Mouse (Mus musculus): ENCODE measurements around the gene Map4k4. TPM values are rescaled to one million over a fixed set of nuclear protein-coding genes. Genes with fewer than 3 reads are reported as not detected.
A peak's percentile ranks its signal among the peaks of the same experiment; 100 is the strongest.

Gene Map4k4
- polyA plus RNA-seq, 1 experiment from 2014 or later: 21.2 TPM

GRCm38 (mm10) chr1:39949790-39950462 is 49.2 kb downstream of the Map4k4 start:
- no peak overlapping the region for H3K27ac ChIP-seq (ENCODE audit: low read length)
- no peaks in the 10 kb centered on the region for H3K27me3 ChIP-seq (replicated peaks; ENCODE audit: insufficient read depth, low read length)
- H3K36me3 ChIP-seq (ENCODE audit: insufficient read depth, low read length): no peaks in the 10 kb centered on the region
- no peak overlapping the region for H3K4me3 ChIP-seq (ENCODE audit: low read depth, low read length)
- peak; percentile 79 for ATAC-seq
- peaks cover 19% of the 10 kb centered on the region; the same call in 1 of the 2 replicates for H3K4me1 ChIP-seq (ENCODE audit: insufficient read depth, low read depth, low read length)
- no peak overlapping the region for H3K9ac ChIP-seq (replicated peaks; ENCODE audit: low read depth)
- 37% methylated on average over 10 of the region's 10 CpGs for WGBS
- H3K4me2 ChIP-seq (replicated peaks; ENCODE audit: low read depth, low read length): no peak overlapping the region
- H3K9me3 ChIP-seq (ENCODE audit: low read length): no peaks in the 10 kb centered on the region
- DNase-seq (ENCODE audit: low spot score): peak; percentile 45
- TF ChIP-seq CTCF (IDR thresholded peaks at IDR 0.05) (peak; percentile 33; the same call in 1 of the 2 replicates), EP300 (IDR thresholded peaks at IDR 0.05) (no peak)

- no peak overlapping the region for H3K4me3 ChIP-seq (ENCODE audit: low read depth, low read length)
- H3K36me3 ChIP-seq (ENCODE audit: insufficient read depth, low read length): no peaks in the 10 kb centered on the region
- H3K9ac ChIP-seq (replicated peaks; ENCODE audit: low read depth): no peak overlapping the region
- H3K27ac ChIP-seq (ENCODE audit: low read length): no peak overlapping the region
- H3K27me3 ChIP-seq (replicated peaks; ENCODE audit: insufficient read depth, low read length): no peaks in the 10 kb centered on the region
- no peak overlapping the region for H3K4me2 ChIP-seq (replicated peaks; ENCODE audit: low read depth, low read length)
- no peak for TF ChIP-seq EP300 (IDR thresholded peaks at IDR 0.05)
- TF ChIP-seq CTCF (IDR thresholded peaks at IDR 0.05): no peak
- H3K9me3 ChIP-seq (ENCODE audit: low read length): no peaks in the 10 kb centered on the region
- ATAC-seq (no peak), DNase-seq (ENCODE audit: low spot score) (no peak)
- peaks cover 15% of the 10 kb centered on the region; the same call in 1 of the 2 replicates for H3K4me1 ChIP-seq (ENCODE audit: insufficient read depth, low read depth, low read length)
- WGBS: 43% methylated on average over 3 of the region's 3 CpGs
These were observed 49.9 kb downstream of the Map4k4 start for GRCm38 (mm10) chr1:39950590-39950989.

GRCm38 (mm10) chr1:39954652-39955051 is 53.9 kb downstream of the Map4k4 start:
- H3K4me2 ChIP-seq (replicated peaks; ENCODE audit: low read depth, low read length): no peak overlapping the region
- H3K27ac ChIP-seq (ENCODE audit: low read length): no peak overlapping the region
- H3K4me1 ChIP-seq (ENCODE audit: insufficient read depth, low read depth, low read length): peaks cover 7% of the 10 kb centered on the region; the same call in 1 of the 2 replicates
- TF ChIP-seq EP300 (IDR thresholded peaks at IDR 0.05) (no peak), CTCF (IDR thresholded peaks at IDR 0.05) (no peak)
- H3K4me3 ChIP-seq (ENCODE audit: low read depth, low read length): no peak overlapping the region
- no peaks in the 10 kb centered on the region for H3K36me3 ChIP-seq (ENCODE audit: insufficient read depth, low read length)
- no peaks in the 10 kb centered on the region for H3K9me3 ChIP-seq (ENCODE audit: low read length)
- no peak for DNase-seq (ENCODE audit: low spot score)
- H3K9ac ChIP-seq (replicated peaks; ENCODE audit: low read depth): no peak overlapping the region
- 68% methylated on average over 3 of the region's 3 CpGs for WGBS
- H3K27me3 ChIP-seq (replicated peaks; ENCODE audit: insufficient read depth, low read length): no peaks in the 10 kb centered on the region
- ATAC-seq: no peak

- Histone ChIP-seq H3K4me1 (ENCODE audit: insufficient read depth, low read depth, low read length) (peaks cover 4% of the 10 kb centered on the region; the same call in 1 of the 2 replicates), H3K9me3 (ENCODE audit: low read length) (no peaks in the 10 kb centered on the region), H3K4me2 (replicated peaks; ENCODE audit: low read depth, low read length) (no peak overlapping the region), H3K27me3 (replicated peaks; ENCODE audit: insufficient read depth, low read length) (no peaks in the 10 kb centered on the region), H3K9ac (replicated peaks; ENCODE audit: low read depth) (no peak overlapping the region), H3K4me3 (ENCODE audit: low read depth, low read length) (no peak overlapping the region), H3K36me3 (ENCODE audit: insufficient read depth, low read length) (no peaks in the 10 kb centered on the region), H3K27ac (ENCODE audit: low read length) (no peak overlapping the region)
- DNase-seq (ENCODE audit: low spot score): peak; percentile 48
- 66% methylated on average over 5 of the region's 5 CpGs for WGBS
- peak; percentile 76 for ATAC-seq
- no peak for TF ChIP-seq EP300 (IDR thresholded peaks at IDR 0.05)
- no peak for TF ChIP-seq CTCF (IDR thresholded peaks at IDR 0.05)
These were observed 56.0 kb downstream of the Map4k4 start for GRCm38 (mm10) chr1:39956712-39957111.

- 66% methylated on average over 7 of the region's 7 CpGs for WGBS
- Histone ChIP-seq H3K27ac (ENCODE audit: low read length) (no peak overlapping the region), H3K9ac (replicated peaks; ENCODE audit: low read depth) (no peak overlapping the region), H3K4me2 (replicated peaks; ENCODE audit: low read depth, low read length) (no peak overlapping the region), H3K4me1 (ENCODE audit: insufficient read depth, low read depth, low read length) (peaks cover 4% of the 10 kb centered on the region; the same call in 1 of the 2 replicates), H3K9me3 (ENCODE audit: low read length) (no peaks in the 10 kb centered on the region), H3K36me3 (ENCODE audit: insufficient read depth, low read length) (no peaks in the 10 kb centered on the region), H3K4me3 (ENCODE audit: low read depth, low read length) (no peak overlapping the region), H3K27me3 (replicated peaks; ENCODE audit: insufficient read depth, low read length) (no peaks in the 10 kb centered on the region)
- TF ChIP-seq EP300 (IDR thresholded peaks at IDR 0.05) (no peak), CTCF (IDR thresholded peaks at IDR 0.05) (no peak)
- ATAC-seq (no peak), DNase-seq (ENCODE audit: low spot score) (no peak)
These were observed 57.3 kb downstream of the Map4k4 start for GRCm38 (mm10) chr1:39957981-39958380.

- no peak for ATAC-seq
- Histone ChIP-seq H3K27ac (ENCODE audit: low read length) (no peak overlapping the region), H3K27me3 (replicated peaks; ENCODE audit: insufficient read depth, low read length) (no peaks in the 10 kb centered on the region), H3K9ac (replicated peaks; ENCODE audit: low read depth) (no peak overlapping the region), H3K36me3 (ENCODE audit: insufficient read depth, low read length) (0 out of 2 replicates have a peak, but pooled peaks cover 3% of the 10 kb centered on the region), H3K4me1 (ENCODE audit: insufficient read depth, low read depth, low read length) (peaks cover 3% of the 10 kb centered on the region; the same call in 1 of the 2 replicates), H3K4me3 (ENCODE audit: low read depth, low read length) (no peak overlapping the region), H3K4me2 (replicated peaks; ENCODE audit: low read depth, low read length) (no peak overlapping the region), H3K9me3 (ENCODE audit: low read length) (no peaks in the 10 kb centered on the region)
- TF ChIP-seq EP300 (IDR thresholded peaks at IDR 0.05): no peak
- no peak for TF ChIP-seq CTCF (IDR thresholded peaks at IDR 0.05)
- 94% methylated on average over 1 of the region's 1 CpGs for WGBS
- no peak for DNase-seq (ENCODE audit: low spot score)
These were observed 59.9 kb downstream of the Map4k4 start for GRCm38 (mm10) chr1:39960623-39961022.

All from lung, postnatal 0 days (tissue).